Mouse (Mus musculus): ENCODE results near the gene Fam170b.

Gene Fam170b

GRCm38 (mm10) chr14:32827994-32828650, 5.6 kb upstream of the Fam170b start:
- DNase-seq (ENCODE audit: low read depth, low spot score) = peak; percentile 72

- DNase-seq (ENCODE audit: low read depth, low spot score) = no peak
Measured at GRCm38 (mm10) chr14:32835181-32835580, 1.4 kb downstream of the Fam170b start.

GRCm38 (mm10) chr14:32835596-32835995, 1.8 kb downstream of the Fam170b start:
- DNase-seq (ENCODE audit: low read depth, low spot score) = no peak

GRCm38 (mm10) chr14:32836191-32836590, 2.4 kb downstream of the Fam170b start:
- no peak for DNase-seq (ENCODE audit: low read depth, low spot score)

GRCm38 (mm10) chr14:32842052-32842451, 8.3 kb downstream of the Fam170b start:
- no peak for DNase-seq (ENCODE audit: low read depth, low spot score)

GRCm38 (mm10) chr14:32854059-32854458, 20.3 kb downstream of the Fam170b start:
- DNase-seq (ENCODE audit: low read depth, low spot score) = no peak

- DNase-seq (ENCODE audit: low read depth, low spot score) = no peak
Measured at GRCm38 (mm10) chr14:32856246-32856645, 22.5 kb downstream of the Fam170b start.

GRCm38 (mm10) chr14:32856681-32857328, 23.0 kb downstream of the Fam170b start, which contains the start of gene Vstm4:
TSS of gene Vstm4 (plus strand) at chr14:32856756.
- DNase-seq (ENCODE audit: low read depth, low spot score) = peak; percentile 42

GRCm38 (mm10) chr14:32858361-32858760, 24.6 kb downstream of the Fam170b start:
- no peak for DNase-seq (ENCODE audit: low read depth, low spot score)

GRCm38 (mm10) chr14:32858941-32859510, 25.3 kb downstream of the Fam170b start:
- DNase-seq (ENCODE audit: low read depth, low spot score) = no peak

- no peak for DNase-seq (ENCODE audit: low read depth, low spot score)
Measured at GRCm38 (mm10) chr14:32859831-32860569, 26.2 kb downstream of the Fam170b start.

GRCm38 (mm10) chr14:32861149-32861581, 27.4 kb downstream of the Fam170b start:
- no peak for DNase-seq (ENCODE audit: low read depth, low spot score)

GRCm38 (mm10) chr14:32861656-32862055, 27.9 kb downstream of the Fam170b start:
- no peak for DNase-seq (ENCODE audit: low read depth, low spot score)

- DNase-seq (ENCODE audit: low read depth, low spot score) = no peak
Measured at GRCm38 (mm10) chr14:32865331-32865730, 31.6 kb downstream of the Fam170b start.

- no peak for DNase-seq (ENCODE audit: low read depth, low spot score)
Measured at GRCm38 (mm10) chr14:32871963-32872362, 38.2 kb downstream of the Fam170b start.

GRCm38 (mm10) chr14:32877549-32877948, 43.8 kb downstream of the Fam170b start:
- DNase-seq (ENCODE audit: low read depth, low spot score) = no peak

- no peak for DNase-seq (ENCODE audit: low read depth, low spot score)
Measured at GRCm38 (mm10) chr14:32880332-32880731, 46.6 kb downstream of the Fam170b start.

- no peak for DNase-seq (ENCODE audit: low read depth, low spot score)
Measured at GRCm38 (mm10) chr14:32881693-32882092, 47.9 kb downstream of the Fam170b start.

Measured in skeletal muscle tissue, adult 2 months (tissue).